Mouse (Mus musculus) E14TG2a.4 (cell line): ENCODE measurements around the gene Tagln3.

Experiments used
- H3K27me3 ChIP-seq: 2 replicates; pipeline ENCODE4 v1.6.1; 2014; ENCODE audit warnings: low read length, control low read depth; ENCODE audit not compliant: insufficient read depth
- H3K36me3 ChIP-seq: 2 replicates; pipeline ENCODE4 v1.6.1; 2014; ENCODE audit warnings: low read length, control low read depth; ENCODE audit not compliant: insufficient read depth
- H3K4me1 ChIP-seq: replicated peaks from 2 replicates; pipeline ENCODE4 v1.6.1; 2014; ENCODE audit warnings: low read depth, low read length, control low read depth
- H3K4me3 ChIP-seq: replicated peaks from 2 replicates; pipeline ENCODE4 v1.5.1; 2014; ENCODE audit warnings: mild to moderate bottlenecking, low read length
- H3K9me3 ChIP-seq: 2 replicates; pipeline ENCODE4 v1.6.1; 2014; ENCODE audit warnings: low read length, control low read depth
- CTCF ChIP-seq: conservative IDR thresholded peaks from 2 replicates; pipeline ENCODE4 v1.5.1; 2014; ENCODE audit warnings: low read length
- NANOG ChIP-seq: IDR thresholded peaks from 2 replicates; pipeline ENCODE4 v1.6.1; 2014; ENCODE audit warnings: borderline replicate concordance, low read length, mixed read lengths
- POU5F1 ChIP-seq: IDR thresholded peaks from 2 replicates; pipeline ENCODE4 v1.6.1; 2014; ENCODE audit warnings: low read length, borderline replicate concordance

The Tagln3 gene

GRCm38 (mm10) chr16:45758726-45759269 lies 34.4 kb upstream of the Tagln3 start:
- H3K27me3 ChIP-seq: no peaks in the 10 kb centered on the region
- no peaks in the 10 kb centered on the region for H3K36me3 ChIP-seq
- peaks cover 6% of the 10 kb centered on the region; the same call in 1 of the 2 replicates for H3K4me1 ChIP-seq
- TF ChIP-seq NANOG: no peak
- no peak for TF ChIP-seq POU5F1
- TF ChIP-seq CTCF: no peak
- no peaks in the 10 kb centered on the region for H3K9me3 ChIP-seq
- H3K4me3 ChIP-seq: no peak overlapping the region

- H3K36me3 ChIP-seq: no peaks in the 10 kb centered on the region
- H3K4me3 ChIP-seq: no peak overlapping the region
- H3K9me3 ChIP-seq: no peaks in the 10 kb centered on the region
- no peaks in the 10 kb centered on the region for H3K27me3 ChIP-seq
- H3K4me1 ChIP-seq: peaks cover 6% of the 10 kb centered on the region; the same call in 1 of the 2 replicates
- TF ChIP-seq POU5F1 (no peak), NANOG (no peak), CTCF (no peak)
These were observed 33.1 kb upstream of the Tagln3 start for GRCm38 (mm10) chr16:45757421-45758078.

GRCm38 (mm10) chr16:45756855-45757254 lies 32.4 kb upstream of the Tagln3 start:
- H3K4me3 ChIP-seq: no peak overlapping the region
- no peaks in the 10 kb centered on the region for H3K27me3 ChIP-seq
- H3K9me3 ChIP-seq: no peaks in the 10 kb centered on the region
- no peaks in the 10 kb centered on the region for H3K36me3 ChIP-seq
- H3K4me1 ChIP-seq: peaks cover 6% of the 10 kb centered on the region; the same call in 1 of the 2 replicates
- TF ChIP-seq POU5F1 (no peak), NANOG (no peak), CTCF (peak; percentile 51)

- H3K27me3 ChIP-seq: no peaks in the 10 kb centered on the region
- H3K4me3 ChIP-seq: peak overlapping the region; percentile 91
- TF ChIP-seq NANOG (no peak), POU5F1 (no peak), CTCF (no peak; the same call in 1 of the 2 replicates)
- no peaks in the 10 kb centered on the region for H3K9me3 ChIP-seq
- H3K4me1 ChIP-seq: peaks cover 33% of the 10 kb centered on the region
- peaks cover 7% of the 10 kb centered on the region for H3K36me3 ChIP-seq
These were observed 19.3 kb upstream of the Tagln3 start for GRCm38 (mm10) chr16:45743591-45744144.

- Histone ChIP-seq H3K4me3 (peak within 1 kb of the TSS; percentile 91), H3K9me3 (no peaks in the 10 kb centered on the region), H3K36me3 (peaks cover 16% of the 10 kb centered on the region), H3K27me3 (no peaks in the 10 kb centered on the region), H3K4me1 (peaks cover 40% of the 10 kb centered on the region)
- no peak for TF ChIP-seq POU5F1
- TF ChIP-seq NANOG: no peak
- TF ChIP-seq CTCF: no peak
These were observed 18.4 kb upstream of the Tagln3 start, which contains the start of gene Abhd10 for GRCm38 (mm10) chr16:45742615-45743476. Abhd10 (minus strand) TSS chr16:45742955.

GRCm38 (mm10) chr16:45737880-45738279 lies 13.5 kb upstream of the Tagln3 start:
- Histone ChIP-seq H3K4me3 (no peak overlapping the region), H3K36me3 (peaks cover 64% of the 10 kb centered on the region), H3K27me3 (no peaks in the 10 kb centered on the region), H3K9me3 (no peaks in the 10 kb centered on the region), H3K4me1 (peaks cover 32% of the 10 kb centered on the region)
- TF ChIP-seq NANOG (no peak), POU5F1 (no peak), CTCF (no peak)

GRCm38 (mm10) chr16:45736724-45737123 lies 12.3 kb upstream of the Tagln3 start:
- no peak overlapping the region for H3K4me3 ChIP-seq
- H3K36me3 ChIP-seq: peaks cover 76% of the 10 kb centered on the region
- peaks cover 33% of the 10 kb centered on the region for H3K4me1 ChIP-seq
- no peak for TF ChIP-seq POU5F1
- no peaks in the 10 kb centered on the region for H3K27me3 ChIP-seq
- H3K9me3 ChIP-seq: no peaks in the 10 kb centered on the region

GRCm38 (mm10) chr16:45729163-45729562 lies 4.8 kb upstream of the Tagln3 start:
- Histone ChIP-seq H3K4me1 (peaks cover 32% of the 10 kb centered on the region), H3K9me3 (no peaks in the 10 kb centered on the region), H3K36me3 (peaks cover 48% of the 10 kb centered on the region), H3K4me3 (no peak overlapping the region), H3K27me3 (no peaks in the 10 kb centered on the region)
- no peak for TF ChIP-seq POU5F1
- TF ChIP-seq NANOG: no peak
- no peak for TF ChIP-seq CTCF

GRCm38 (mm10) chr16:45724742-45725102 lies 314 bp upstream of the Tagln3 start:
- Histone ChIP-seq H3K27me3 (no peaks in the 10 kb centered on the region), H3K36me3 (peaks cover 32% of the 10 kb centered on the region), H3K4me1 (peaks cover 57% of the 10 kb centered on the region), H3K9me3 (no peaks in the 10 kb centered on the region), H3K4me3 (peak overlapping the region; percentile 78)
- TF ChIP-seq NANOG: no peak
- TF ChIP-seq CTCF: no peak
- no peak for TF ChIP-seq POU5F1
